Mouse (Mus musculus) lung, postnatal 0 days (tissue): Measurements from ENCODE around the gene Asb11.

Experiments used
- CTCF ChIP-seq: IDR thresholded peaks from 2 replicates; pipeline ENCODE4 v1.5.1; 2016; ENCODE audit warnings: antibody characterized with exemption, mild to moderate bottlenecking
- EP300 ChIP-seq: IDR thresholded peaks from 2 replicates; pipeline ENCODE4 v1.6.1; 2016; ENCODE audit warnings: antibody characterized with exemption, mild to moderate bottlenecking, control low read depth

GRCm38 (mm10) chrX:164446106-164446551, 9.3 kb downstream of the Asb11 start:
- peak; percentile 44 for TF ChIP-seq CTCF
- TF ChIP-seq EP300 = no peak
